Mouse (Mus musculus): Measurements from ENCODE around the gene Zcchc8.
"Not testable (repeated sequence)": the region's sequence is repeated elsewhere in the genome, so short reads cannot be mapped to it uniquely, and the experiment has no call there.

The Zcchc8 gene

GRCm38 (mm10) chr5:123720328-123721311, at the start of gene Zcchc8:
Zcchc8 (minus strand) TSS chr5:123721100.
- DNase-seq (ENCODE audit: low read depth), result peak; percentile 98

GRCm38 (mm10) chr5:123766455-123766854, 45.6 kb upstream of the Zcchc8 start:
- not testable (repeated sequence) for DNase-seq (ENCODE audit: low read depth)

GRCm38 (mm10) chr5:123765506-123765905, 44.6 kb upstream of the Zcchc8 start:
- DNase-seq (ENCODE audit: low read depth), result no peak

GRCm38 (mm10) chr5:123749065-123750064, 28.5 kb upstream of the Zcchc8 start, which contains the start of the genes Rsrc2 and Kntc1:
Rsrc2 (minus strand) TSS chr5:123749414.
Kntc1 (plus strand) TSS chr5:123749716.
- DNase-seq (ENCODE audit: low read depth), result peak; percentile 99

- no peak for DNase-seq (ENCODE audit: low read depth)
Measured at GRCm38 (mm10) chr5:123748339-123749064, 27.6 kb upstream of the Zcchc8 start.

GRCm38 (mm10) chr5:123747604-123748003, 26.7 kb upstream of the Zcchc8 start:
- DNase-seq (ENCODE audit: low read depth), result no peak

- no peak for DNase-seq (ENCODE audit: low read depth)
Measured at GRCm38 (mm10) chr5:123746253-123746652, 25.4 kb upstream of the Zcchc8 start.

- no peak for DNase-seq (ENCODE audit: low read depth)
Measured at GRCm38 (mm10) chr5:123744358-123744757, 23.5 kb upstream of the Zcchc8 start.

GRCm38 (mm10) chr5:123730981-123731380, 10.1 kb upstream of the Zcchc8 start:
- no peak for DNase-seq (ENCODE audit: low read depth)

GRCm38 (mm10) chr5:123723816-123724215, 2.9 kb upstream of the Zcchc8 start:
- not testable (repeated sequence) for DNase-seq (ENCODE audit: low read depth)

- DNase-seq (ENCODE audit: low read depth), result no peak
Measured at GRCm38 (mm10) chr5:123714622-123715021, 6.3 kb downstream of the Zcchc8 start.

- DNase-seq (ENCODE audit: low read depth), result no peak
Measured at GRCm38 (mm10) chr5:123713782-123714181, 7.1 kb downstream of the Zcchc8 start.

GRCm38 (mm10) chr5:123709571-123709970, 11.3 kb downstream of the Zcchc8 start:
- DNase-seq (ENCODE audit: low read depth), result no peak

- DNase-seq (ENCODE audit: low read depth), result no peak
Measured at GRCm38 (mm10) chr5:123708598-123708997, 12.3 kb downstream of the Zcchc8 start.

GRCm38 (mm10) chr5:123700625-123701024, 20.3 kb downstream of the Zcchc8 start:
- DNase-seq (ENCODE audit: low read depth), result no peak

GRCm38 (mm10) chr5:123699198-123699597, 21.7 kb downstream of the Zcchc8 start:
- peak; percentile 74 for DNase-seq (ENCODE audit: low read depth)

- no peak for DNase-seq (ENCODE audit: low read depth)
Measured at GRCm38 (mm10) chr5:123696961-123697360, 23.9 kb downstream of the Zcchc8 start.

GRCm38 (mm10) chr5:123696244-123696643, 24.7 kb downstream of the Zcchc8 start:
- no peak for DNase-seq (ENCODE audit: low read depth)

- DNase-seq (ENCODE audit: low read depth), result no peak
Measured at GRCm38 (mm10) chr5:123694468-123694867, 26.4 kb downstream of the Zcchc8 start.

GRCm38 (mm10) chr5:123684221-123685144, 36.4 kb downstream of the Zcchc8 start, which contains the start of gene Clip1:
Clip1 (minus strand) TSS chr5:123684618.
- DNase-seq (ENCODE audit: low read depth), result peak; percentile 44

All from c-Kit-positive CD71-positive TER-119-negative erythroid progenitor cells, embryonic 14.5 days (primary cell).